Mouse (Mus musculus) midbrain, embryonic 13.5 days (tissue): ENCODE measurements at regions not wholly inside any gene's neighbourhood (a gene's known extent, or its start where the extent isn't known, plus 50 kb on each side); places are given as distances from the start of the nearest gene placed in this dataset.

Experiments used
- ATAC-seq: fragments of 200-750 bp; cut with Nextera tagmentation; 2 replicates; pipeline ENCODE4 v1.8.0; 2017; ENCODE audit warnings: mild to moderate bottlenecking, moderate TSS enrichment, moderate library complexity
- H3K27ac ChIP-seq: fragments of 300-500 bp; sonication (generic); 2 replicates; pipeline ENCODE4 v1.5.1; 2015; ENCODE audit warnings: inconsistent platforms, mild to moderate bottlenecking, moderate library complexity
- H3K27me3 ChIP-seq: fragments of 300-500 bp; sonication (generic); 2 replicates; pipeline ENCODE4 v1.6.1; 2015; ENCODE audit warnings: mild to moderate bottlenecking, inconsistent platforms
- H3K36me3 ChIP-seq: fragments of 300-500 bp; sonication (generic); 2 replicates; pipeline ENCODE4 v1.6.1; 2015; ENCODE audit warnings: mild to moderate bottlenecking, inconsistent platforms
- H3K4me1 ChIP-seq: fragments of 300-500 bp; sonication (generic); replicated peaks from 2 replicates; pipeline ENCODE4 v1.6.1; 2015; ENCODE audit warnings: inconsistent platforms
- H3K4me2 ChIP-seq: fragments of 300-500 bp; sonication (generic); replicated peaks from 2 replicates; pipeline ENCODE4 v1.6.1; 2015; ENCODE audit warnings: moderate library complexity, mild to moderate bottlenecking, inconsistent platforms
- H3K4me3 ChIP-seq: fragments of 300-500 bp; sonication (generic); replicated peaks from 2 replicates; pipeline ENCODE4 v1.5.1; 2015; ENCODE audit warnings: mild to moderate bottlenecking, inconsistent platforms
- H3K9ac ChIP-seq: fragments of 300-500 bp; sonication (generic); replicated peaks from 2 replicates; pipeline ENCODE4 v1.6.1; 2015; ENCODE audit warnings: mild to moderate bottlenecking, inconsistent platforms
- H3K9me3 ChIP-seq: fragments of 300-500 bp; sonication (generic); 2 replicates; pipeline ENCODE4 v1.6.1; 2016; ENCODE audit warnings: mild to moderate bottlenecking, inconsistent platforms
- WGBS: fragments of 180-500 bp; shearing (Covaris S2); methylation state at CpG from one replicate; pipeline ENCODE4 v1.1.7; 2015; 5-methylcytosine and 5-hydroxymethylcytosine counted together

DNA sequence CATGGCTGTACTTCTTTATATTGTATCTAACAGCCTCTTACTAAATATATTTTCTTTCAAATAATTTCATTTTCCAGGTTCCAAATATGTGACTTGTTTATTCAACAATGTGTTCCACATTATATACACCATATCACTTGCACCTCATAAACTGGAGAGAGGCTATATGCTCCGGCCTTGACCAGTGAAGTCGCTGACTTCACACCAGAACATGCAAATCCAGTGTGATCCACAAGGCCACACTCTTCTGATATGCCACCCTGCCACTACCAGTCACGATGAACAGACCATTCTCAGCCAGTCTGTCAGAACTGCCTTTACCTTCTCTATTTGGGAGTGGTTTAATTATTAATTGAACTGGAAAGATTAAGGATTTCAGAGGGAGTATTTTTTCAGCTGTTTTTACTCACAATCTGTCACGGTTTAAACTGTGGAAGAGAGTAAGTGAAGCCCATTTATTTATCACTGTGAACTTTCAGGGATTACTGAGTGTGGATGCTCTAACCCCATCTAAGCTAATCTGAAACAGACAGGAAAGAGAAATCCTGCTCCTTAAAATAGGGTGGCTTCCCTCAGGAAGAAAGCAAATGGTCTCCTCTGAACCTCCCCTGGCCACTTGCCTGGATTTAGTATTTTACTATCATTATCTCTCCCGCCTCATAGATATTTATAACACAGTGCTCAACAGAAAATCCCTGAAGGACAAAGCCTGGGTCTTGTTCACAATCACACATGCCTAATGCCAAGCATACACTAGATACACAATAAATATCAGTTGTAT, 1065.3 kb downstream of the A830018L16Rik start:
- H3K9me3 ChIP-seq = no peaks in the 10 kb centered on the region
- H3K9ac ChIP-seq = no peak overlapping the region
- WGBS = 67% methylated on average over 5 of the region's 5 CpGs
- no peak overlapping the region for H3K27ac ChIP-seq
- H3K4me3 ChIP-seq = no peak overlapping the region
- H3K4me1 ChIP-seq = no peaks in the 10 kb centered on the region
- no peak for ATAC-seq
- no peak overlapping the region for H3K4me2 ChIP-seq
- H3K36me3 ChIP-seq = no peaks in the 10 kb centered on the region
- no peaks in the 10 kb centered on the region for H3K27me3 ChIP-seq

DNA sequence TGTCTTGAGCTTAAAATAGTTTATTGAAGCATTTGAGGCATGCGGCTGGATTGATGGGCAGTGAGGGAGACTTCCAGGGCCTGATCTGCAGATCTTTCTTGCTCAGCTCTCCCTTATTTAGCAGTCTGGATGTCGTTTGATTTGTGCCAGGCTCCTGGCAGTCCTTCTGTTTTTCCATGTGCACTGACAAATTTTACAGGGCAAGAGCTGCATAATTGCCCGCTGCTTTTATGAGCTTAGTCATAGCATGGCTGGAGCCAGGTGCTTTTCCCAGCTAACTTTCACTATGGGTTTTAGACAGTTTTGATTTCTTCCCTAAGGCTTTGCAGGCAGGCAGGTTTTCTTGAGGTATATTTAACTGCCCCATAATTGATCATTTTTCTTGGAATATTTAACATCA, 1086.5 kb downstream of the A830018L16Rik start:
- no peak for ATAC-seq
- H3K9me3 ChIP-seq = no peaks in the 10 kb centered on the region

DNA sequence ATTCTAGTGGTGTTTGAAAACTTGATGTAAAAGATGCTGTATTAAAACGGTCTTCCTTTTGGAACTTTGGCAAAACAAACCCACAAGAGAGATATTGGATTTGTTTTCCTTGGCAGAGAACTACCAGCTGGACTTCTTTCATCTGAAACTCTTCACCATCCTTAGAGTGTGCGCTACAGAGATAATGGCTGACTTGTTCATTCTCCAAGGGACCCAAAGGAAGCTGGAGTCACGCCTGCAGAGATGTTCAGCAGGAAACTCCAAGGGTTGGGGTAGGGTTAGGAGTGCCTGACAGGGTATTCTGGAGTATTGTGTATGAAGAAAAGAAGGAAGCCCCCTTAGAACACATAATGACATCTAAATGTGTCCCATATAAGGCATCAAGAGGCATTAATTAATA, 1094.1 kb downstream of the A830018L16Rik start:
- 88% methylated on average over 3 of the region's 3 CpGs for WGBS
- no peaks in the 10 kb centered on the region for H3K4me1 ChIP-seq
- ATAC-seq = no peak

More for the DNA sequence above, 1086.5 kb downstream of the A830018L16Rik start:
- Histone ChIP-seq H3K36me3 (no peaks in the 10 kb centered on the region), H3K27ac (no peak overlapping the region), H3K4me2 (no peak overlapping the region), H3K4me3 (no peak overlapping the region), H3K27me3 (no peaks in the 10 kb centered on the region), H3K4me1 (no peaks in the 10 kb centered on the region), H3K9ac (no peak overlapping the region)
- 86% methylated on average over 3 of the region's 3 CpGs for WGBS

DNA sequence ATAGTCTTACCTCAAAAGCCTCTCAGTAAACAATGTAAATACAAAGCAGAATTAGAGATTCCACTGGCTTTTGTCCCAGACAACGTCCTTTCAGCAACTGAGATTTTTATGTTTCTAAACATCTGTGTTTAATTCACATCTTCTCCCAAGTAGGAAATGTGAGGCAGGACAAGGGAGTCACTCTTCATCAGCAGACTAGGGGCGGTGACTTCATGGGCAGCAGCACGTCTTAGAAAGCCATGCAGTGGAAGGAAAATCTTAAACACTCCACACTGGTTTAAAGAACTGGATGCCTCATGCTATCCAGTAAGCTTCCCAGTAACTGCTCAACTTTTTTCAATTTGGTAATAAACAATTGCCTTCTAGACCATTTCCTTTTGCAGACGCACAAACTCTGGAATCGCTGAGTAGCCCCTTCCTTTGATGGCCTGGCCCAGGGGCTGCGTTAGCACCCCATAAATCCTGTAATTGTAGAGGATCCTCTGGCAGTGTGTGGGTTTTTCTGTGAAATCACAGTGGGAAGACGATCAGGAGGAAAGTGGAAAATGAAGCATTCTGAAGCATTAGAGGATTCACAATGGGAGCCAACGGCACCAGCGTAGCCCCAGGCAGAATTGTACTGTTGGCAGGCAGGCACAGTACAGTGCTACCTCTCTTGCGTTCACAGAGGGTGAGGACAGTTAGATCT, 1096.4 kb downstream of the A830018L16Rik start:
- no peak overlapping the region for H3K4me3 ChIP-seq
- H3K27me3 ChIP-seq = no peaks in the 10 kb centered on the region
- H3K9me3 ChIP-seq = no peaks in the 10 kb centered on the region
- H3K4me2 ChIP-seq = no peak overlapping the region
- 82% methylated on average over 10 of the region's 10 CpGs for WGBS
- H3K27ac ChIP-seq = no peak overlapping the region
- no peaks in the 10 kb centered on the region for H3K4me1 ChIP-seq
- ATAC-seq = no peak
- no peak overlapping the region for H3K9ac ChIP-seq
- no peaks in the 10 kb centered on the region for H3K36me3 ChIP-seq

More for the DNA sequence above, 1094.1 kb downstream of the A830018L16Rik start:
- Histone ChIP-seq H3K36me3 (no peaks in the 10 kb centered on the region), H3K4me3 (no peak overlapping the region), H3K27me3 (no peaks in the 10 kb centered on the region), H3K4me2 (no peak overlapping the region), H3K9ac (no peak overlapping the region), H3K9me3 (no peaks in the 10 kb centered on the region), H3K27ac (no peak overlapping the region)

DNA sequence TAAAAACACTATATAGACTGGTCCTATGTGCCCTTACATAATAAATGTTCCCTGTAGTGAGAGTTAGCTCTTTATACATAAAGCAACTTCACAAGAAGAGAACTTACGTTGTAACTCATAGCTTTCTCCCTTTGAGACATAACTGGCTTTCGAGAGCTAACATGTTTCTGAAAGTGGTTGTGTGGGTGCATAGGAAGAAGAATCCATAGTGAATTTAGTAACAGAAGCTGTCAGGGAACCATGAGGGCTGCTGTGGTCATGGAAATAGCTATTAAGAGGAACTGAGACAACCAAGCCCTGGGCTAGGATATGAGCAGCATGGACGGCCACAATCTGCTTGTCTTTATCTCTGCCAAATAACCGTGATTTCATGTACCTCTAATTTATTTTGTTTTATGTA, 1105.7 kb downstream of the A830018L16Rik start:
- ATAC-seq = no peak
- no peak overlapping the region for H3K27ac ChIP-seq

DNA sequence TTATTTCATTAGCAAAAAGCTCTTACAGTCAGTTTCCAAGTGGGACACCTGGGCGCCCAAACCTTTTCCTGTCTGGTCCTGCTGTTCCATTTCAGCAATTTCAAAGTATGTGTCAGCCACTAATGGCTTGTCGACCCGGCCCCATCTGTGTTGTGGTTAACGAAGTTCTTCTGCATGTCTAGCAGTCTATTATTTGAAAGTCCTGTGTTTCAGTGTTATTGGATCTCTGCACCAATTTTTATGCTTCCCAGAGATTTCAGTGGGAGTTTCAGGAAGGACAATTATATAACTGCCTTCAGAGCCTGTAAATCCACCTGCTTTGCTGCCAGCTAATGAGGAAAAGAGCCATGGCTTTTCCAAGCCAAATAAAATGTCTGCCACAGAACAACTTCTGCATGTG, 1142.0 kb downstream of the A830018L16Rik start:
- Histone ChIP-seq H3K4me3 (no peak overlapping the region), H3K4me1 (no peaks in the 10 kb centered on the region), H3K27me3 (no peaks in the 10 kb centered on the region), H3K36me3 (no peaks in the 10 kb centered on the region), H3K9ac (no peak overlapping the region), H3K27ac (no peak overlapping the region), H3K9me3 (no peaks in the 10 kb centered on the region), H3K4me2 (no peak overlapping the region)
- ATAC-seq = no peak
- WGBS = 84% methylated on average over 4 of the region's 4 CpGs

More for the DNA sequence above, 1105.7 kb downstream of the A830018L16Rik start:
- Histone ChIP-seq H3K27me3 (no peaks in the 10 kb centered on the region), H3K4me2 (no peak overlapping the region), H3K9me3 (no peaks in the 10 kb centered on the region), H3K4me3 (no peak overlapping the region), H3K4me1 (no peaks in the 10 kb centered on the region), H3K36me3 (no peaks in the 10 kb centered on the region), H3K9ac (no peak overlapping the region)
- WGBS = 90% methylated on average over 4 of the region's 4 CpGs

DNA sequence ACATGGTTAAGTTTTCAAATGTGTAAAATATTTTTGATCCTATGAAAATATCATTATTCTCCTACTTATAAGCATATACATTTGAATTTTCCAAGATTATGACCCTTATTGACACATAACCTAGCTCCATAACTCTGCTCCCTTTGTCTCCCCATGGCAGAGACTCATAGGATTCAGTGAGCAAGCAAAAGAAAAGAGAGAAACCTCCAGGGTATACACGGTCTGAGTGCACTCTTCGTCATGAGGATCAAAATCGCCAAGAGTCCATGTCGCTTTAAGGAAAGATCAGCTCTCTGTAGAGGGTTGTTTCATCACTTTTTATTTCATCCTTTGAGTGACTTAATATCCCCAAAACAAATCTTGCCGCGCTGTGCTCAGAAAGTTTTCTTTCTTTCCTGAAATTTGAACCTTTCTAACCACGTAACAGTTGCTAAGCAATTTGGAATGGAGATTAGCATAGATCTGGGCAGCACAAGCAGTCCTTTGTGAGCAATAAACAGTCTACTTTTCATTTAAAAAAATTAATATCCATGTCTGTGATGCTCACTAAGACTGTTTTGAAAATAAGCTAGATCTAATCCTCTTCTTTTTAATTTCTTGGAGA, 1158.0 kb downstream of the A830018L16Rik start:
- H3K27me3 ChIP-seq = 0 out of 2 replicates have a peak, but pooled peaks cover 4% of the 10 kb centered on the region
- H3K9ac ChIP-seq = no peak overlapping the region
- peak; percentile 64 for ATAC-seq
- H3K36me3 ChIP-seq = no peaks in the 10 kb centered on the region
- no peaks in the 10 kb centered on the region for H3K9me3 ChIP-seq
- H3K4me3 ChIP-seq = no peak overlapping the region
- H3K4me1 ChIP-seq = peaks cover 10% of the 10 kb centered on the region
- no peak overlapping the region for H3K27ac ChIP-seq
- 25% methylated on average over 7 of the region's 7 CpGs for WGBS
- 0 out of 2 replicates have a peak overlapping the region, but pooled peaks have one; percentile 15 for H3K4me2 ChIP-seq

DNA sequence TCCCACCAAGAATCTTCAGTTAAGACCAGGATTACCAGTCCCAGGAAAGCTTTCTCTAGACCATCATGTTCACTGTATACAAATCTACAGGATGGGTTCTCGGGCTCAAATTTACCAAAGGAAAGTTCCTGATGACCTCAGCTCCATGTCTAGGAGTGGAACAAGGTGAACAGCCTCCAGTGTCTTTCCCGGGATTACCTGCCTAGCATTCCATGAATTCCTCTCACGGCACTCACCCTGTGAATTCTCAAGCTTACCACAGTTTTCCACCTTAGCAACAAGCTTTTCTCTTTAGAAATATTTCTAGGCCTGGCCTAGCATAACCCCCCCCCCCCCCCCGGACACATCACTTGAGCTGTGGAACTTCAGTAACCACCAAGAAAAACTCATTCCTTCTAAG, 1158.9 kb downstream of the A830018L16Rik start:
- Histone ChIP-seq H3K9me3 (no peaks in the 10 kb centered on the region), H3K9ac (no peak overlapping the region), H3K27ac (no peak overlapping the region), H3K4me3 (no peak overlapping the region), H3K4me1 (peaks cover 16% of the 10 kb centered on the region), H3K27me3 (0 out of 2 replicates have a peak, but pooled peaks cover 4% of the 10 kb centered on the region), H3K36me3 (no peaks in the 10 kb centered on the region), H3K4me2 (no peak overlapping the region)
- no peak for ATAC-seq
- 76% methylated on average over 4 of the region's 4 CpGs for WGBS

DNA sequence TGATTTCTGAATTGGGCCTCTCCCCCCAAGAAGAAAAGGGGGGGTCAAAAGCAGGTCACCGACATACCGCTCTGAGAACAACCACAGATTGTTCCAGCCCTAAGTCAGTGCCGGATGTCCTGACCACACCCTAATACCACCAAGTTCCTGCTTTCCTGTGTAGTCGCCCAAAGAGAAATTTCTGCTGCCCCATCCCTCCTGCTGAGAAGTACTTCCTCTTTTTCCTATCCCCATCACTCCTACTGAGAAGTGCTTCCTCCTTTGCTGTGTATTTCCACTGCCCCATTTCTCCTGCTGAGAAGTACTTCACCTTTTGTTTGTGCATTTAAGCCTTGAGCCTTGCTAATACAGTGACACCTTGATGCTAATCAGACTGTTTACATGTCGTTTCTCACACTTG, 1160.4 kb downstream of the A830018L16Rik start:
- Histone ChIP-seq H3K4me2 (no peak overlapping the region), H3K36me3 (no peaks in the 10 kb centered on the region), H3K4me1 (peaks cover 16% of the 10 kb centered on the region), H3K27me3 (0 out of 2 replicates have a peak, but pooled peaks cover 4% of the 10 kb centered on the region), H3K9ac (no peak overlapping the region), H3K27ac (no peak overlapping the region), H3K4me3 (no peak overlapping the region), H3K9me3 (no peaks in the 10 kb centered on the region)
- WGBS = 86% methylated on average over 5 of the region's 5 CpGs
- ATAC-seq = no peak

DNA sequence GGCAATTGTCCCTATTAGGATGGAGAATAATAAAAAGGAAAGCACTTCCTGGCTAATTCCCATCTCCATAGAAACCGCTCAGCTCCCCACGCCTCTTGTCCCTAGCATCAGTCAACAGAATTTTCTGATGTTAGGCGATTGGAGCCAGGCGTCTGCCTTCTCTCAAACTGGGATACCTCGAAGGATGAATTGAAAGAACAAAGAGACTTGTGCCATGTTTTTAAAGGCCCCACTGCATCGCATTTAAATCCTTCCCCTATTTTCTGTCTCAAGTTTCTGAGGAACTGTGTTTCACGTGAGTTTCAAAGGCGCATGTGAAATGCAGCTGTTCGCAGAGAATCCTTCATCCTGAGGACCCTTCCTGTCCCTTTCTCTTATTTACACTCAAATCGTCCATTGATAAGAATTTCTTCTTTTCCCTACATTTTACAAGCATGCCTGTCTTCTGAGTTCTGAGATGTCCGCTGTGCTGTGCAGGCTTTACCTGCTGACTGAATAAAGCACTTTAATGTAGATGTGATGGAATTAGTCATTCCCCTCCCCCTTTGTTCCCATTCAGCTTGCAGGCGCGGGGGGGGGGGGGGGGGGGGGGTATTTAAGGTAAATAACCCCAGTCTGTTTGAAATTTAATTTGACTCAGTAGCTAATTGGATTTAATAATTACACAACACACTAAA, 1163.3 kb downstream of the A830018L16Rik start:
- Histone ChIP-seq H3K36me3 (no peaks in the 10 kb centered on the region), H3K9me3 (no peaks in the 10 kb centered on the region), H3K4me2 (peak overlapping the region; percentile 50), H3K27me3 (0 out of 2 replicates have a peak, but pooled peaks cover 4% of the 10 kb centered on the region), H3K27ac (peak overlapping the region; percentile 65), H3K4me3 (peak overlapping the region; percentile 16; the same call in 1 of the 2 replicates), H3K4me1 (peaks cover 12% of the 10 kb centered on the region; the same call in 1 of the 2 replicates), H3K9ac (peak overlapping the region; percentile 51; the same call in 1 of the 2 replicates)
- ATAC-seq = peak; percentile 64
- WGBS = 2% methylated on average over 13 of the region's 13 CpGs

DNA sequence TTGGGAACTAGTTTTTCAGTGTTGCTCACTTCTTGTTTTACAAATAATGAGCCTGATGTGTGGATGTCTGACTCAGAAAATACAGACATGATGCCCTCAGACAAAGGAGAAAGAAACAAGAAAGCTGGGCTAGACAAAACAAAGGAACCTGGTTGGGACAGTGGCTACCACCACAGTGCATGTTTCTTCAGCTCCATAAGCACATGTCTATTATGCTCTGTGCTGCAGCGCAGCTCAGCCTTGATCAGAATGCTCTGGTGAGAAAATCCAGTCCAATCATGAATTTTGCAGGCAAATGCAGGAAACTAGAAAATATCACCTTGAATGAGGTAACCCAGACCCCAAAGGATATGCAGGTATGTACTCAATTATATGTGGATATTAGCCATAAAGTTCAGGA, 1164.1 kb downstream of the A830018L16Rik start:
- ATAC-seq = peak; percentile 53
- H3K4me3 ChIP-seq = no peak overlapping the region
- no peak overlapping the region for H3K27ac ChIP-seq
- WGBS = 48% methylated on average over 1 of the region's 1 CpGs
- H3K9ac ChIP-seq = no peak overlapping the region
- H3K4me2 ChIP-seq = no peak overlapping the region
- no peaks in the 10 kb centered on the region for H3K9me3 ChIP-seq
- no peaks in the 10 kb centered on the region for H3K36me3 ChIP-seq
- peaks cover 8% of the 10 kb centered on the region; the same call in 1 of the 2 replicates for H3K4me1 ChIP-seq
- H3K27me3 ChIP-seq = 0 out of 2 replicates have a peak, but pooled peaks cover 4% of the 10 kb centered on the region
